Mouse (Mus musculus) ZHBTc4 (cell line): ENCODE results near the gene Shroom2.
"Not testable (repeated sequence)": the region's sequence is repeated elsewhere in the genome, so short reads cannot be mapped to it uniquely, and the experiment has no call there.

ENCODE experiments used
- DNase-seq: peaks from one replicate; pipeline ENCODE4 v3.0.0-alpha.2; 2011; ENCODE audit warnings: low read depth, low spot score

The Shroom2 gene

DNA sequence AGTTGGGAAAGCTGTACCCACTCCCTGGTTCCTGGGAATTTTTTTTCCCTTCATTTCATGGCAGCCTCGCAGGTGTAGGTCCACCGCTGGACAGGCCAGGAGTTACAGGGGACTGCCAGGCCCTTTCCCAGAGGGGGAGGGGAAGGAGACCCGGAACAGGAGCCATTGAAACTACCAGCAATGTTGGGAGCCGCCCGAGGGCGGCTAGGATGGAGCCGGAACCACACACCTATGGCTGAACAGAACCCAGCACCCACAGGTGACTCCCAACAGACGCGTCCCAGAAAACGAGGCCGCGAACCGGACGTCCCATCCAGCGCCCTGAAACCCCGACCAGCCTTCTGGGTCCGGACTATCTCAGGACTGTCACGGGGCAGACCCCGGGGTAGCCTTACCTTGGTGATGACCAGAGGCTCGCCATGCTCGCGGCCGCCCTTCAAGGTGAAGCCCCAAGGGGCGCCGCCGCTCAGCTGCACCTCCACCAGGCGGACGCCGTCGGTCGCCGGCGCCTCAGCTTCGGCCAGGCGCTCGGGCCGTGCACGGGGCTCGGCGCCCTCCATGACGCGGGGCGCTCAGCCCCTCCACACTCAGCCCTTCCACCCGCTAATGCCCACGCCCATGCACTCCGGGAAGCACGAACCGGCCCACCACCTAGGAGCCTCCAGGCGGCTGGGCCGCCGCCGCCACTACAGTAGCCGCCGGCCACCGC is at the start of gene Shroom2:
Shroom2 (minus strand) TSS at position 575 of the 709 bp plus-strand sequence.
- peak; percentile 25 for DNase-seq

- peak; percentile 18 for DNase-seq
Observed at GRCm38 (mm10) chrX:152818996-152819395, 49.7 kb upstream of the Shroom2 start.

- DNase-seq, result no peak
Observed at GRCm38 (mm10) chrX:152813339-152813738, 44.1 kb upstream of the Shroom2 start.

DNA sequence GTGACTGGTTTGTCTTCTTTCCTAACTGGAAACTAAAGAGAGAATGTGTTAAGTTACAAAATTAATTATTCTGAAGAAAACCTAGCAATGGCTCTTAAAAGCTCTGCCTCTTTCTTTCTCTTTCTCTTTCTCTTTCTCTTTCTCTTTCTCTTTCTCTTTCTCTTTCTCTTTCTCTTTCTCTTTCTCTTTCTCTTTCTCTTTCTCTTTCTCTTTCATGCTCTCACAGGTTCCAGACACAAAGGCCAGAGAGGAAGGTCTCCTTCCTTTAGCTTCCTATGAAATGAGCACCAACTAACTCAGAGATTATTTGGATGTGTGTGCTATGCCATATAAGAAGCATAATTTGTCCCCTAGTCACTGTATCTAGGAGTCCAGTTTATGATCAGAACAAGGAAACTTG is 36.1 kb upstream of the Shroom2 start:
- DNase-seq, result no peak

- peak; percentile 62 for DNase-seq
Observed at GRCm38 (mm10) chrX:152788611-152789010, 19.3 kb upstream of the Shroom2 start.

DNA sequence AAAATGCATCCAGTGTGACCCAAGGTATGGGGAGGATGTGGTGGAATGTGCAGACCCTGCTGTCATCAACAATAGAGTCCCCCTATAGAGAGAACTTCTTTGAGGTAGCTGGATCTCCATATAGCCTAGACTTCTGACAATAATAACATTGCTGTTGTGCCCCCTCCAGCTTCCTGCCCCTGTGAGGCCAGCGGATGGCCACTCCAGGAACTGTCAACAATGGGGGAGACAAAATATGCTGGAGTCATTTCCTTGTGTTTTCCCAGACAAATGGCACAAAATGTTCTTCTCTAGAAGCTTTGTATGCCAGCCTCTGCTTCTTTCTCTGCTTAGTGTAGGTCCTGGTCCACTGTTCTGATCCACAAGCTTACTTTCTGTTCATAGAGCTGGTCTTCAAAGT is 18.9 kb upstream of the Shroom2 start:
- no peak for DNase-seq

DNA sequence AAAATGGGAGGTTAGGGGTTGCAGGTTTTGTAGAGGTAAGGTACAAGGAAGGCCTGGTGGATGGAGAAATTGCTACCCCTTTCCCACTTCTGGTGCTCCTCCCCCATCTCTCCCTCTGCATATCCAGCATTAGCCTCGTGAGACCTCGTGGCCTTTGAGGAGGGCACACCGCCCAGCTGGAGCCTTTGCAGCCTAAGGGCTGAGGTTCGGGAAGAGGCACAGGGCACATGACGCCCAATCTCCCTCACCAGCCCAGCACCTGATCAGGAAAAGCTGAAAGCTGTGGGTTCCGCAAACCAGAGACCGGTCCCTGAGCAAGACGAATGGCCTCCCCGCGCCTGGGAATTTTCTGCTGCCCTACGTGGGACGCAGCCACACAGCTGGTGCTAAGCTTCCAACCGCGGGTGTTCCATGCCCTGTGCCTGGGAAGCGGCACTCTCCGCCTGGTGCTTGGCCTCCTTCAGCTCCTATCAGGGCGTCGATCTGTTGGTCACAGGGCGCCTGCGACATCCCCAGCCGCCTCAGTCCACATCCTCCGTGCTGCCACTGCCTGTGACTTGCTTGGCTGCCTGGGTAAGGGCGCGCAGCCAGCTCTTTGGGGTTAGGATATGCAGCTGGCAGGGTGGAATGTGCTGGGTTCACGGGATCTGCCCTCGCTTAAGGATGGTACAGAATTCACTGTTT is 12.6 kb upstream of the Shroom2 start, which contains the start of gene Gpr143:
Gpr143 (plus strand) TSS at position 202 of the 684 bp plus-strand sequence.
- DNase-seq, result peak; percentile 44

GRCm38 (mm10) chrX:152769600-152770157 is 414 bp upstream of the Shroom2 start:
- DNase-seq, result peak; percentile 92

DNA sequence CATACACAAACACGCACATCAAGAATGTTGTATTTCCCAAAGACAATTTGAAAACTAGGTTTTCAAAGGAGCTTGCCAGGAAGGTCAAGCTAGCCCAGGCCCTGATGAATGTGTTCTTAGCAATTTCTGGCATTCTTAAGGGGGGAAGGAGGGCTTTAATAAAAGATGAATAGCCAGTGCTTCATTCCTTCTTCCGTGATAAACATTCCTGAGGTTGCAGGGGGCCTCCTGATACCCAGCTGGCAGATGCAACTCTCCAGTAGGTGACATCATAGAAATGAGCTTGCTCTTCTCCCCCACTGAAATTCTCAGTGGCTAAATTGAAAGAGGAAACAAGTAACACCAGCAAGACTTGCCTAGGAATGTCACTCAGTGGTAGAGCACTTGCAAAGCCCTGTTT is 5.1 kb downstream of the Shroom2 start:
- peak; percentile 26 for DNase-seq

DNA sequence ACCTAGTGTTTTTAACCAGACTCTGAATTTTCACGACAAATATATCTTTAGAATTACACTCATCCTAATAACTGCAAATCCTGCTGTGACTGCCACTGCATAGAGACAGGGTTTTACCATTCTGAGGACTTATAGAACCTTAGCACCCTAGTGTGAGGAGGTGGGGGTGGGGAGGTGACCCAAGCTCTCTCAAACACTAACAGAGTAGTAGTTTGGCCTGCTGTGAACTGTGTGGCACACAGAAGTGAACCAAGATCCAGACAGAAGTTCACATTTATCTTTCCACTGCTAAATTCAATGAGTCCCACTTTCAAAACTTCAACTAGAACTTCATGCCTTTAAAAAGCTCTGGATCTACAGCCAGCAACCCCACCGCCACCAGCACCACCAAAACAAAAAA is 6.4 kb downstream of the Shroom2 start:
- DNase-seq, result no peak

- no peak for DNase-seq
Observed at GRCm38 (mm10) chrX:152762437-152762836, 6.8 kb downstream of the Shroom2 start.

- DNase-seq, result no peak
Observed at GRCm38 (mm10) chrX:152756293-152756692, 13.0 kb downstream of the Shroom2 start.

GRCm38 (mm10) chrX:152755819-152756218 is 13.4 kb downstream of the Shroom2 start:
- DNase-seq, result no peak

DNA sequence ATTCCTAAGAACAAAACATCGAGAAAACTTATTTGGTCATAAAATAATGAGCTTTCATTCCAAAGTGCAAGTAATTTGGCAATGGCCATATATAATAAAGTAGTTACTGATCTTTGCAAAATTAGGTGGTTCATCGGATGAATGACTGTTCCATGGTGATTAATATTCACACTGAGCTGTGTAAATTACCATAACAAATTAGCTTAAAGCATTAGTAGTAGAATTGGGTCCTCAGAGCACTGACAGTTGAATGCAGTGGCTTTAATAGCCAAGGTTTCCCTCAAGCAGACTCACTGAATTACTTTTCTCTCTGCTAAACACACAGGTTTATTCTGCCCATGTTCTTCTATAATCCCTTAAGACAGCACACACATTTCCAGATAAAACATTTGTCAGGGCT is 23.3 kb downstream of the Shroom2 start:
- no peak for DNase-seq

DNA sequence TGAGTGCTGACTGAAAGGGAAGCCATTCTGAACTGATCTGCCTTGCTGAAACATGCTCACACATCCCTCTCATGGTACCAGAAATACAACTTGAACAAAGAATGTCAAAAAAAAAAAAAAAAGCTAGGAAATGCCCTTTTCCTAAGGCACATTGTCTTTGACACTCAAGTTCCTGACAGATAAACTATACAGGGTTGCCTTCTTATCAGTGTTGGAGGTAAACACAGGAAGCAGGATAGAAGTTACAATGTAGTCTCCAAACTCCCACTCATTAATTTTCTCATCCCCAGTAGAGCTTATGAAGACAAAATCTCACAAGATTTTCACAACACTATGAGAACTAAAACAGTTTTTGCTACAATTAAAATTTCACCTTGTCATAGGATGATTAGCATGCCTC is 25.6 kb downstream of the Shroom2 start:
- DNase-seq, result no peak

GRCm38 (mm10) chrX:152738759-152739368 is 30.4 kb downstream of the Shroom2 start:
- DNase-seq, result no peak

- DNase-seq, result no peak
Observed at GRCm38 (mm10) chrX:152738191-152738590, 31.1 kb downstream of the Shroom2 start.

DNA sequence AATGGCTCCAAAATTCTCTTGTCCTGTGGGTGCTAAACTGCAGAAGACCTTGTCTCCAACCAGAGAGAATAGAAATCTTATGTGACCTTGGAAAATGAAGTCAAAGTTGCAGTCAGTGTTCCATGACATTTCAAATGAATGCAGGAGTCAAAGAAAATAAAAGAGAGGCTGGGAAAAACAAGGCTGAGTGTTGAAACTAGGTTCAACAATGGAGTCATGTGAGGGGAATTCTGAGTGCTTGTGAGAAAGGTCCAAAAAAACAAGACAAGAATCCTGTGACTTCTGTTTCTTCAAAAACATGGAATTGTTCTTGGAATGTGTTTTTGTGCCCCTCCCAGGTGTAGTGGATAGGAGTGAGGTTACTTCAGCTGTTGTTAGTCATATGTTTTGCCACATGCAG is 34.0 kb downstream of the Shroom2 start:
- no peak for DNase-seq

DNA sequence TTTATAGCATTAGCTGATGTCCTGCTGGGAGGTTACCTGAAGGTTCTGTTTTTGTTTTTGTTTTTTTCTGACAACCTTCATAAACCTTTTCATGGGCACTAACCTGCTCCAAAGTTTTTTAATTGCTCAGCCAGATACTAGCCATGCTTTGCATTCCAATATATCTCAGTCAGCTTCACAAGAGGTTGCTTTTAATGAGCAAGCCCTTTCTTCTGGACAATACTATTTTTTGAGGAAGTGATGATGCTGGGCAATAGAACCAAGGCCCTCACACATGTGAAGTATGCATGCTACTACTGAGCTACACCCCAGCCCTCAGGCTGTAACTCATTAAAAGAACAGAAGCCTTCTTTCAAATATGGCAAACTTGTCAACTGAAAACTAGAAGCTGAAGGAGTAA is 52.6 kb downstream of the Shroom2 start:
- no peak for DNase-seq

GRCm38 (mm10) chrX:152710715-152711114 is 58.5 kb downstream of the Shroom2 start:
- DNase-seq, result not testable (repeated sequence)

DNA sequence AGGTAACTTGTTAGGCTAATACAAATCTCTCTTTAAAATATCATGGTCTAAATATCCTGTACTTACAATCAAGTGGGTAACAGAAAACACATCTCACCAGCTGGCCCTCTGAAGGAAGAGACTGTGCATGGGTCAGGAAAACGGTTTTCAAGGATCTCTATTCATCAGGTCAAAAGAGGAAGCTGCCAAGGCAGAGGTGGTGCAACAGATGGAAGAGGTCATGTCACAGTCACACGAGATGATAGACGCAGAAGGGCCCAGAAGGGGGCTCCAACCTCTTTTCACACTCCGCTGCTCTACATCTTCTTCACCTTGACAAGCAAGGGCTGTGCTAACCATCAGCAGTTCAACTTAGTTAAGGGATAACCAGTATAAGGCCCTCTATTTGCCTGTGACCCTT is 60.9 kb downstream of the Shroom2 start:
- no peak for DNase-seq

DNA sequence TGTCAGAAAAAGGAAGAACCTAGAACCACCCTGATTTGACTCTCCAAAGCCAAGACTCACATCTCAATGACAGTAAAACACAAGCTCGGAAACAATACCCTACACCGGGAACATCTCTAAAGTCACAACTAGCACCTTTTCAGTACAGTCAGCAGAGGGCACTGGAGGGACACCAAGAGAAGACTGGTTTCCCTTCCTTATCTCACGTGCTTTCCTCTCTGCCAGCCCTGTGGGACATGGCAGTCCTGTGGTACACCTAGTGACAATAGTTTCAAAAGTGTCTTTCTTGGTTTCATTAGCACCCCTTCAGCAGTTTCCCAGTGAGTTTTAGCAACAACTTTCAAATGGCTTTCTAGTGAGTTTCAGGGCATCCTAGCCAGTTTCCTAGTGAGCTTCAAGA is 63.9 kb downstream of the Shroom2 start:
- peak; percentile 75 for DNase-seq
